Mouse (Mus musculus): Measurements from ENCODE around the gene Dennd2a.

Gene Dennd2a

GRCm38 (mm10) chr6:39557723-39558261 is at the start of gene Dennd2a:
TSS of gene Dennd2a (minus strand) at chr6:39557867.
- peak; percentile 90 for DNase-seq

- DNase-seq = no peak
These were observed 49.7 kb upstream of the Dennd2a start for GRCm38 (mm10) chr6:39607365-39607764.

- no peak for DNase-seq
These were observed 49.2 kb upstream of the Dennd2a start for GRCm38 (mm10) chr6:39606862-39607261.

DNA sequence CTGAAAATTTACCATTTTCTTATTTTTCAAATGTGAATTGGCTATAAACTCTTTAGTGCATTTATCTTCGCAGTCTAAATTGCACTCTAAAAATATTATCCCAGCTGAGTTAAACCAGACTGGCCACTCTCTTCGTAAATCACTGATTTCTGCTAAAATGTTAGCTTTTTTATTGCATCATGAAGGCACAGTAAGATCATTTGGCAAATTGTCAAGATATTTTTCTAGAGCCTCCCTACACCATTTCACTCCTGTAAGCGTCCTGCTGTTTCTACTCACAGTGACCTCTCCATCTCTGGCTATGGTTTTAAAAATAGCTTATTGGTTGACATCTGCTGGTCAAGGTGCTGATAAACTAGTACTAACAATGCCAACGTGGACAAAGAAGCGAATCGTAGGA is 48.4 kb upstream of the Dennd2a start:
- no peak for DNase-seq

- no peak for DNase-seq
These were observed 46.9 kb upstream of the Dennd2a start for GRCm38 (mm10) chr6:39604565-39604964.

DNA sequence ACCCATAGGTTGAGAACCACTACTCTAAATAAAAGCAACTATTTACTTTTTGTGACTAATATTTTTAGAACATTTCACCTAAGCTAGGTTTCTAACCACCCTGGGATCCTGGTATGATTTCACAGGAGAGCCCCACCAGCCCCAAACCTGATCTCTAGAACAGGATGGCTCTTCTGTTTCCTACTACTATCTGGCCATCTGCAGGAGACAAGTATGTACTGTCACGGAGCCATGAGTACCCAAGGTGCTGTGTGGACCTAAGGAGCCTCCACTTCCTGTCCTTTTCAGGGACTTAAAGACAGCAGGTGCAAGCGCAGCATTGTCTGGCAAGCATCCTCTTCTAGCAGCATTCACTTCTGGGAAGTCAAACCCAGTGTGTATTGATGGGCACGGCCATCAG is 44.2 kb upstream of the Dennd2a start:
- no peak for DNase-seq

GRCm38 (mm10) chr6:39600851-39601250 is 43.2 kb upstream of the Dennd2a start:
- no peak for DNase-seq

GRCm38 (mm10) chr6:39592401-39593214 is 34.9 kb upstream of the Dennd2a start, which contains the start of gene Ndufb2:
TSS of gene Ndufb2 (plus strand) at chr6:39592574.
- peak; percentile 95 for DNase-seq

GRCm38 (mm10) chr6:39591481-39591880 is 33.8 kb upstream of the Dennd2a start:
- no peak for DNase-seq

DNA sequence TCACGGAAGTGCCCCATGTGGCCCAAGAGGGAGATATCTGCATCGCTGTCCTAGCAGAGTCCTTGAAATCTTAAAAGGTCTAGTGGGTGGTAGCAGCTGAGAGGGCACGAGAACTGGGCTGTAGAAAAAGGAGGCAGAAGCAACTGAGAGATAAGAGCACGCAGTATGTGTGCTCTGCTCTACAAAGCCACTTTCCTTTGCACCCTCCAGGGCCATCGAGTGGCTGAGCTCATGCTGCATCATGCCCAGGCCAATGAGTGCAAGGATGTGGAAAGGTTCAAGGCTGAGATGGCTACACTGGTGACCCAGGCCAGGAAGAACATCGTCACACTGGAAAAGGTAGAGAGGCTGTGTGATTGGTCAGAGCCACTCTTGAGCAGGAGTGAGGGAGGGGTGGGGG is 27.9 kb upstream of the Dennd2a start, which contains the start of gene Gm42420:
TSS of gene Gm42420 (plus strand) at position 237 of the 400 bp plus-strand sequence.
- no peak for DNase-seq

DNA sequence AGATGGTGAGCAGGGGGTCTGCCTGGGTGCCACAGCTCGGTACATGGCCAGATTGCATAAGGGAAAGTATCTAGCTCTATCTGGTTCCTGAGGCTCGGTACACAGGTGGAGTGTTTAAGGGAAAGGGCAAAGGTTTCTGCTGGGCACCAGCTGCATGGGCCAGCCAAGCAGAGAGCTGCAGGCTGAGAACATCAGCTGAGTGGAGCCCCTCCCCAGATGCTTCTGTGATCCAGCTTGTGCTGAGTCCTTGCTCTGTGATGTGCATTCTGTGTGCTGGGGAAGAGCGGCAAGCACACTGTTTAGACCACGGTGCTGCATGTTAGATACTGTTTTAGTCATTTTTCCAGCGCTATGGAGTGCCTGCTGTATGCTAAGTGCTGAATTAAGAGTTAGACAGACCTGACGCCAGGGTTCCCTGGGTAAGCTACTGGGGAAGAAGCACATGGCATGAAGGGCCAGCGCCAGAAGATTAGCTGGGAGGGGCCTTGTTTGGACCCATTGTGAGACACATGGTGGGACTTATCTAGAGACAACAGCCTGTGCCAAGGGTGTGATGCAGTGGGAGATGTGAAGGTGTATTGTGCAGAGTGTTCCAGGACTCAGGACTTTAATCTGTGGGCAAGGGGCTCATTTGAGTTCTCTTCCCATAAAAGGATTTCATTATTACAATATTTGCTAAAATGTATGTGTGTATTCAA is 23.6 kb upstream of the Dennd2a start:
- no peak for DNase-seq

DNA sequence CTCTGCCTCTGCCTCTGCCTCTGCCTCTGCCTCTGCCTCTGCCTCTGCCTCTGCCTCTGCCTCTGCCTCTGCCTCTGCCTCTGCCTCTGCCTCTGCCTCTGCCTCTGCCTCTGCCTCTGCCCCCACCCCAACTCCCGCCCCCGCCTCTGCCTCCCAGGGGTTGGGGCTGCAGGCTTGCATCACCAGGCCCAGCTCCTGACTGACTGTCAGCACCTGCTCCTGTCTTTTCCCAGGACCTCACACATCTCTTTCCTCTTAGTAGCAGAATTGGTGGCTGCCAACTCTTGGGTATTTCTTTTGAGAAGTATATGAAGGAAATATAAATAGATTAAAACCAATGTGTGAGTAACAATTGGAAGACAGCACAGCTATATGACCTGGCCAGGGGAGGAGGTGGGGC is 22.9 kb upstream of the Dennd2a start:
- no peak for DNase-seq

- peak; percentile 63 for DNase-seq
These were observed 21.9 kb upstream of the Dennd2a start for GRCm38 (mm10) chr6:39579552-39579951.

DNA sequence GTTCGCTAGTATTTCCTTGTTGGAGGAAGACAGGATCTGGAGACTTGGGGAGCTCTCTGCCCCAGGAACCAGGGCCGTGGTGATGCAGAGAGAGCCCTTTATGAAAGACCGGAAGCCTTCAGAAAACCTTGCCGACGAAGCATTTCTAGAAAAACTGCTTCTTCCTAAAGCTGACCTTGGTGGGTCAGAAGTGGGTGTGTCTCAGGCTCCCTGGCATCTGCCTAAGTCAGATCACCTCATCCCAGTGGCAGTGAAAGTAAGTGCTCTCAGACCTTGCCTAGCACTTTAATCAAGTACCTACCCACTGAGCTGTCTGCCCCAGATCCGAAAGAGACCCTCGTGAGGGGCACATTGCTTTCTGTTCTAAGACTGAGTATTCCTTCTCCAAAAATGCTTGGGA is 17.3 kb upstream of the Dennd2a start:
- DNase-seq = no peak

DNA sequence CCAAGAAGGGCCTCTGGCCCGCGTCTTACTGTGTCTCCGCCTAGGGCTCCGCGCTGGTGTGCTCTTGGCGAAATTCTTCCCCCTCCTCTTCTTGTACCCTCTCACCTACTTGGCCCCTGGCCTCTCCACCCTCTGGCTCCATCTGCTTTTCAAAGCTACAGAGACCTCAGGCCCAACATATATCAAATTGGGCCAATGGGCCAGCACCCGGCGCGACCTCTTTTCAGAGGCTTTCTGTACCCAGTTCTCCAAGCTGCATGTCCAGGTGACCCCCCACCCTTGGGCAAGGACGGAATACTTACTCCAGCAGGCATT is 16.8 kb upstream of the Dennd2a start:
- no peak for DNase-seq

GRCm38 (mm10) chr6:39573791-39574554 is 16.3 kb upstream of the Dennd2a start, which contains the start of gene Adck2:
TSS of gene Adck2 (plus strand) at chr6:39573873.
- peak; percentile 88 for DNase-seq

DNA sequence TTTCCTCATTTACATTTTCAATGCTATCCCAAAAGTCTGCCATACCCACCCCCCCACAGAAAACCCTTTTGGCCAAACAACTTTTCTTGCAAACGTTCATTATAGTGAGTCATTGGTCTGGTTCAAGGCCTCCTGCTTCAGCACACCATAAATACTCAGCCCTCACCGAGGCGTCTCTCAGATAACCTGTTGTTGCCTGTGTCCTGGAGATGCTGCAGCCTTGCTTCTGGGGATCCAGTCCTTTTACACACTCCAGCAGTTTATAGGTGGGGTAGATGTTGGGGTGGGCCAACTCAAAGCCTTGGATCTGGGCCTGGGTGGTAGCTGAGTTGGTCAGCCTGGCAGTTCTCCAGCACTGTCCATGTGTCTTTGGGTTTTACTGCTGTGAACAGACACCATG is 12.8 kb upstream of the Dennd2a start:
- DNase-seq = no peak

GRCm38 (mm10) chr6:39567528-39567927 is 9.9 kb upstream of the Dennd2a start:
- DNase-seq = no peak

DNA sequence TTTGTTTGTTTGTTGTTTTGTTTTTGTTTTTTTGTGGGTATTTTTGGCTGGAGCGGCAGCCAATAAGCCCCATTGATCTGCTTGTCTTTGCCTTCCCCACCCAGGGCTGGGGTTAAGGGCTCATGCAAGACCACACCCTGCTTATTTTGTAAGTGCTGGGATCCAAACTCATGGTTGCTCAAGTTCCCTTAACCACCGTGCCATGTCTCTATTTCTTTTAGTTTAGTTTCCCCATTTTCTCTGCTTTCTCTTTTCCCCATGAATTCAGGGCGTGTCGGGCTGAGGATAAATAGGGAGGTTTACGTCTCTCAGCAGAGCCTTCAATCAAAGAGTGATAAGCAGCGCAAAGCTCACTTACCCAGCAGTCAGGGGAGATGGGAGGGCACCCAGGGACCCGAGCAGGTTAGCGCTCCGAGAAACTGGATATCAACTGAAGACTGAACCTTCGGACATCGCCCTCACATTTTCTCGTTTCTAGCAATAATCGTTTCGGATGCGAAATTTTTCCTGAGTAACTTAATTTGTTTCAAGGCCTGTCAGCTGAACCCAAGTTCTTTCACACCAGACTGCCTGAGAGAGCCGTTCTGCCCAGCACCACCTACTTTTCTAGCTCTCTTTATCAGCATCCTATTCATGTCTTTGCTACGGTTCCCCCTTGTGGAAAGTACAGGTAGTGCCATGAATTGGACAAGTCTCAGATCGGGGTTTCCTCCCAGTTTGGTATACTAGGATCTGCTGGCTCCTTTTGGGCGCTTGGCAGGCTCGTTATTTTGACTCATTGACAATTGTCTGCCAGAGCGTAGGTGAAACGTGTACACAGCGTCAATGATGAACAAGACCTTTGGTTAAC is 4.7 kb upstream of the Dennd2a start:
- DNase-seq = peak; percentile 90

DNA sequence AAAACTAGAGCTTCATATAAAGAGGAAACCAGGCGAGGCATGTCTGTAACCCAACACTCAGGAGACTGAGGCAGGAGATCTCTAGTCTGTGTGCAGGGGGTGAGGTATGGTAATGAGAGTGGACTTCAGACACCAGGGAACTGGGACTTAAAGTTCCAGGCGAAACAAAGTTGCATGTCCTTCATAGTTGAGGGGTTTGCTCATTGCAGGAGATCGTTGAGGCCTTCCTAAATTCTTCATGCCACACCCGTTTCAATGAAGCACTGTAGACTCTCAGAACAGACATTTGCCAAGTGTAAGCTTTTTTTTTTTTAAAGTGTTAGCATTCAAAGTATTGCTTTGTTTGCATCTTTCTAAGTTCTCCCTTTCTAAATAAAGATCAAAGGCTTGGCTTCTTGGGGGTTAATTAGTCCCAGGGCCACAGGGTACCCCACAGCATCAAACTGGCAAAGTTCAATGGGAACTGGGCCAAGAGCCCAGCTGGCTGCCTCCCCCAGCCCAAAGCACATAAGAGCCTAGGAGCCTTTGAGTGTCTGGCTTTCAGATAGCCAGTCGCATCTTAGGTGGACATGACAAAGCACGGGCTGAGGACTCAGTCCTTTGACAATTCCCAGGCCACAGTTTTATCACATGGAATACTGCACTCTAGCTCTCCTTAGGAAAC is 1.7 kb upstream of the Dennd2a start:
- no peak for DNase-seq

GRCm38 (mm10) chr6:39556900-39557659 is 587 bp downstream of the Dennd2a start:
- no peak for DNase-seq
